21 mouse cellular contexts compared by ENCODE assay signal in the genomic region with DNA sequence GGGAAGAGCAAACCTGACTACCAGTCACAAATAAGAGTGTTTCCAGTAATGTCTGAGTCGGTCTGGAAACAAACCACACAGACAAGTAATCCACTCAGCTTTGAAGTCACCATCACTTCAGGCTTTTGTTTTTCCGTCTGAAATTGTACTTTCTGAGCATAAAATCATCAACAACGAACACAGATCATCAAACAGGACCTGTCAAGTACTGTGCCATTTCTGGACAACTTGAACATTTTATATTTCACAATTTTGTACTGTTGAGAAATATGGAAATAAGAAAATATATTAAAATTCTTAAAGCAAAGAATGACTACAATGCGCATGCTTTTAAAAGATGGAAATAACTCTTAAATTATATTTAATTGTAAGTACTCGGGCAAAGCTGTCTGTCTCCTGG.
"Had no signal": no experiment of that assay in that cellular context is flagged by ENCODE, and none has a peak within 500 bp of the region (broad histone marks: within the 10 kb centered on the region; RNA-seq: fewer than 3 reads in every experiment).

No protein-coding gene starts in this region.

- DNase-seq: forebrain, postnatal 0 days; gastrocnemius, postnatal 14 days; gastrocnemius, postnatal 36 days; heart, adult 2 months; kidney, adult 11 months; kidney, adult 2 months; kidney, adult 9 months; kidney, postnatal 14 days; kidney, postnatal 36 days; layer of hippocampus, adult 9-11 months; layer of hippocampus, postnatal 36 days; left cerebral cortex, postnatal 4 days had no signal

- H3K27ac ChIP-seq: forebrain, embryonic 15.5 days; heart, adult 2 months; hindbrain, embryonic 13.5 days; hindbrain, embryonic 15.5 days; hindbrain, postnatal 0 days; kidney, embryonic 15.5 days; kidney, postnatal 0 days; limb, embryonic 13.5 days; limb, embryonic 15.5 days had no signal

- H3K9me3 ChIP-seq: forebrain, embryonic 15.5 days; hindbrain, embryonic 13.5 days; hindbrain, embryonic 15.5 days; kidney, embryonic 15.5 days; limb, embryonic 13.5 days; limb, embryonic 15.5 days had no signal

- H3K4me2 ChIP-seq: forebrain, embryonic 15.5 days; hindbrain, embryonic 13.5 days; hindbrain, embryonic 15.5 days; kidney, embryonic 15.5 days; limb, embryonic 13.5 days; limb, embryonic 15.5 days had no signal

- ATAC-seq: forebrain, embryonic 15.5 days; forebrain, postnatal 0 days; hindbrain, postnatal 0 days; intestine, embryonic 16.5 days had no signal

- H3K9ac ChIP-seq: forebrain, embryonic 15.5 days; forebrain, postnatal 0 days; hindbrain, embryonic 13.5 days; hindbrain, embryonic 15.5 days; kidney, embryonic 15.5 days; limb, embryonic 13.5 days; limb, embryonic 15.5 days had no signal

- H3K4me3 ChIP-seq: forebrain, embryonic 15.5 days; heart, adult 2 months; hindbrain, embryonic 13.5 days; hindbrain, embryonic 15.5 days; kidney, embryonic 15.5 days; limb, embryonic 13.5 days; limb, embryonic 15.5 days had no signal

- H3K4me1 ChIP-seq: forebrain, embryonic 15.5 days; hindbrain, embryonic 15.5 days; kidney, embryonic 15.5 days had no signal

- H3K27me3 ChIP-seq: forebrain, embryonic 15.5 days; hindbrain, embryonic 13.5 days; hindbrain, embryonic 15.5 days; kidney, embryonic 15.5 days; limb, embryonic 13.5 days; limb, embryonic 15.5 days had no signal
